Mouse (Mus musculus) kidney, adult 18-20 months (tissue): ENCODE measurements around the gene Dchs2.
"Not testable (repeated sequence)": the region's sequence is repeated elsewhere in the genome, so short reads cannot be mapped to it uniquely, and the experiment has no call there.

Source experiments
- DNase-seq: peaks from one replicate; pipeline ENCODE4 v3.0.0; 2021

Dchs2 gene

GRCm38 (mm10) chr3:83127726-83128448 is at the start of gene Dchs2:
Gene Dchs2 (plus strand): TSS chr3:83127948.
- no peak for DNase-seq

- peak; percentile 69 for DNase-seq
Measured at GRCm38 (mm10) chr3:83080567-83081055, 47.1 kb upstream of the Dchs2 start.

GRCm38 (mm10) chr3:83097586-83097985 is 30.2 kb upstream of the Dchs2 start:
- no peak for DNase-seq

GRCm38 (mm10) chr3:83098546-83099034 is 29.2 kb upstream of the Dchs2 start:
- DNase-seq, result no peak

- DNase-seq, result no peak
Measured at GRCm38 (mm10) chr3:83099139-83099538, 28.6 kb upstream of the Dchs2 start.

GRCm38 (mm10) chr3:83099651-83100050 is 28.1 kb upstream of the Dchs2 start:
- DNase-seq, result no peak

- no peak for DNase-seq
Measured at GRCm38 (mm10) chr3:83102286-83102685, 25.5 kb upstream of the Dchs2 start.

GRCm38 (mm10) chr3:83110163-83110562 is 17.6 kb upstream of the Dchs2 start:
- DNase-seq, result no peak

- no peak for DNase-seq
Measured at GRCm38 (mm10) chr3:83111485-83112261, 16.1 kb upstream of the Dchs2 start.

GRCm38 (mm10) chr3:83112869-83113268 is 14.9 kb upstream of the Dchs2 start:
- no peak for DNase-seq

GRCm38 (mm10) chr3:83114946-83115345 is 12.8 kb upstream of the Dchs2 start:
- DNase-seq, result no peak

GRCm38 (mm10) chr3:83117592-83117991 is 10.2 kb upstream of the Dchs2 start:
- DNase-seq, result no peak

- DNase-seq, result not testable (repeated sequence)
Measured at GRCm38 (mm10) chr3:83123945-83124344, 3.8 kb upstream of the Dchs2 start.

GRCm38 (mm10) chr3:83127088-83127725 is 541 bp upstream of the Dchs2 start:
- DNase-seq, result no peak

GRCm38 (mm10) chr3:83128449-83128922 is 738 bp downstream of the Dchs2 start:
- no peak for DNase-seq

- no peak for DNase-seq
Measured at GRCm38 (mm10) chr3:83129151-83129550, 1.4 kb downstream of the Dchs2 start.

GRCm38 (mm10) chr3:83136413-83136812 is 8.7 kb downstream of the Dchs2 start:
- DNase-seq, result no peak

- no peak for DNase-seq
Measured at GRCm38 (mm10) chr3:83138820-83139219, 11.1 kb downstream of the Dchs2 start.

GRCm38 (mm10) chr3:83145610-83146009 is 17.9 kb downstream of the Dchs2 start:
- no peak for DNase-seq

GRCm38 (mm10) chr3:83147273-83148054 is 19.7 kb downstream of the Dchs2 start:
- DNase-seq, result no peak

- no peak for DNase-seq
Measured at GRCm38 (mm10) chr3:83148055-83148447, 20.3 kb downstream of the Dchs2 start.

GRCm38 (mm10) chr3:83148508-83148907 is 20.8 kb downstream of the Dchs2 start:
- DNase-seq, result no peak
